Mouse (Mus musculus) gastrocnemius, adult 18-20 months (tissue): ENCODE data around the gene Psmc3ip. TPM values are rescaled to one million over a fixed set of nuclear protein-coding genes. Genes with fewer than 3 reads are reported as not detected.

ENCODE experiments used
- DNase-seq: peaks from one replicate; pipeline ENCODE4 v3.0.0; 2021; ENCODE audit warnings: low spot score
- total RNA-seq, 2 experiments: library from RNA; stranded (reverse); gene quantifications; 2 replicates each; pipeline ENCODE4 v1.2.3; 2021

The Psmc3ip gene
- total RNA-seq, 2 experiments from 2014 or later = 1.7 to 2.0 TPM

DNA sequence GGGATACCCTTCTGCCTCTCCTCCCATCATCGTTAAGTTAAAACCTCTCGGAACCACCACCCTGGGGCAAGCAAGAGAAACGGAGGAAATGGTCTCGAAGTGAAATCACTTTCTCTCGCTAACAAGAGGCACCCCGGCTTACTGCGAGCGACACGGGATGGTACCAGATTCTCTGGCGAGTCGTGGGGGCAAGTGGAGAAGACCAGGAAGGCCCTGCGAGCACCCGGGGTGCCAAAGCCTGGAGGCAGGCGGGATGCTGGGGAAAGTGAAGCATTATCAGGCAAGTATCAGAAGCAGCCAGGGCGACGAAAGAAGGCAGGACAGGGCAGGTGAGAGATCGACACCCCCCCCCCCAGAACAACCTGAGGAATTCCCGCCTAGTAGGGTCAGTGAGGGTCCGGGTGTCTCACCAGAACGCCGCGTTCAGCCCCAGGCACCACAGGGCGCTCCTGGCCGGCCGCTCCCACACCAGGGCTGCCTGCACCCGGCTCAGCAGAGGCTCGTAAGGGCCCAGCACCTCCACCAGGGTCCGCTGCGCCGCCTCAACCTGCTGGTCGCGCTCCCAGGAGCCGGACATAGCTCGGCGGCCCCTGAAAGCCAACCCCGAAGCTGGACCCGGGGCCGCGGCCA is 24.0 kb upstream of the Psmc3ip start:
- no peak for DNase-seq

DNA sequence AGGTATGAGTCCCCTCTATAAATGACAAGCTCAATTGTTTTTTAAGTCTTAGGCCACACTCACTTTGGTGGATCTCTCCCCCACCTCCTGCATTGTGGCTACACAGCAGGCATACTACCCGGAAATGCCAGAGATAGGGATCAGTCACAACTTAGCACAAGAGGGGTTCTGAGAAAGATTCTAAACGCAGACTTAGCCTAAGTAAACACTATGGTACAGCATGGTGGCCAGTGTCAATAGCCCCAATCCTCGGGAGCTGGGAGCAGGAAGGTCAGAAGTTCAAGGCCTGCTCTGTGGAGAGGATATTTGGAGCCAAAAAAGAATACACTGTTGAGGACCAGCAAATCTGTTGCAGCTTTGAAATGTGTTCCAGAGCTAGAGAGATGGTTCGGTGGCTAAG is 22.9 kb upstream of the Psmc3ip start:
- no peak for DNase-seq

DNA sequence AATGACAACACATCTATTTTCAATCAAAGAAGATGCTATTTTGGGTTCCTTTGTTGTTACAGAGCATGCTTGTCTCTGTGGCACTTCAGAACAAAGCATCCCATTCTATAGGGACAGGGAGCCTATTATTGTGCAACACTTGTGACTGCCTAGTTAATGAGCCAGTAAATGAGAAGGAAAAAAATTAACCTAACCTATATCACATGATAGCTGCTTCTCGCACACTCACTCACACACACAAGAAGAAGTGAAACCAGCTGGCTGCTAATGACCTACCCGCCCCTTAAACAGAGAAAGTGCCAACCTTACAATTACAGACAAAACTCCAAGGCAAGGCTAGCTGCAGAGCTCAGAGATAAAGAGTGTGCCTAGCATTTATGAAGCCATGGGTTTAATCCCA is 20.3 kb upstream of the Psmc3ip start:
- no peak for DNase-seq

DNA sequence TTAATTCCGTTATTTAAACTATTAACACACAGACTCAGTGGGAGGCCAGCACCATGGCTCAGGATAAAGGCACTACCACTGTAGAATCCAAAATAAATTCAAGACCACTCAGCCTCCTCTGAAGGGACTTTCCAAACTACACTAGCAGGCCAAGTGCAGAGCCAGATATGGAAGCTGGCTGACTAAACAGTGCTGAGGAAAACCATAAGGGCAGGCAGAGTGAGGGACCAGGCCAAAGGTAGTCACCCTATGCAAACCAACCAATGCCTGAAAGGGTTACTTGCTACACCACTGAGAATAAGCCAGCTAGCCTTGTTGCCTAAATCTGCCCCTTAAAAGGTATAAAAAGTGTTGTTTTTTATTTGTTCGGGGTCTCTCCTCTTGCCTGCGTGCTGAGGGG is 16.9 kb upstream of the Psmc3ip start:
- no peak for DNase-seq

DNA sequence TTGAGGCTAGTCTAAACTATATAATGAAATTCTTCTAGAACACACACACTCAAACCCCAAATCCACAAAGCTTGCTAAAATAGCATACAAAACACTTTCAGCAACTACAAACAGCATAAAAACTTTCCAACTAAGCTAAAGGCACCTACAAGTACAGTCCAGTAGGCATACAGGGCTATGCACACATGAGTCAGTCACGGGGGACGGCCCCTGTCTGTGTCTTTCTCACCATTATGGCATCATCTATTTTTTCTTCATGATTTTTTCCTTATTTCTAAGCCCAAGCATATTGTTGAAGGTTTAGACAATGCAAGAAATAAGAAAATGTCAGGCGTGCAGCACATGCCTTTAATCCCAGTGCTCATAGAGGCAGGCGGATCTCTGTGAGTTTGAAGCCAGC is 15.9 kb upstream of the Psmc3ip start:
- DNase-seq = no peak

DNA sequence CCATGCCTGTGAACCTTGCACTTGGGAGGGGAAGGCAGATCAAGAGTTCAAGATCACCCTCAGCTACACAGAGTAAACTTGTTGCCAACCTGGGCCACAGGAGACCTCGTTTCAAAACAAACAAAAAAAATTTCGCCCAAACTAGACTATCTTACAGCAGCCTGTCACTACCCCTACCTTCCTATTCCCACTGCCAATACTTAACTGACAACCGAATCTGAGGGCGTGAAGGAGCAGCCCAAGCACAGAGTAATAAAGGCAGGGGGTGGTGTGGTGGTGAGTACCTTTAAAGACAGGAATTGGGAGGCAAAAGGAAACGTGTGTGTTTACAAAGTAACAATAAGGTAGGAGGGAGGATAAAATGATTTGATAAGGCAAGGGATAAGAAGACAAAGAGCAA is 15.5 kb upstream of the Psmc3ip start:
- no peak for DNase-seq

DNA sequence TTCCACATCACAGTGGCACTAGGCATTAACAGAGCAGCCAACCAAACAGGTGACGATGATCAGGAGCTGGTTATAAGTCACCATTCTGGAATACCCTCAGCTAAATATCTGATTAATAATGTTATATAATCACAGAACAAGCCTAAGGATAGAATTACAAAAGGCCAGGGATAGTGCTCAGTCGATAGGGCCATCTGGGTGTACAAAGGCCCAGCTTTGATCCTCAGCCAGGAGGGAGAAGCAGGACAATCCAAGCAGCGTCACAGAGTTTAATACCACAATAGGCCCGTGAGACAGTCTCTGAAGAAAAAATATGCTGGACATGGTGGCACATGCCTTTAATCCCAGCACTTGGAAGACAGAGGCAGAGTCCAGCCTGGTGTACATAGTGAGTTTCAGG is 14.1 kb upstream of the Psmc3ip start:
- DNase-seq = no peak

DNA sequence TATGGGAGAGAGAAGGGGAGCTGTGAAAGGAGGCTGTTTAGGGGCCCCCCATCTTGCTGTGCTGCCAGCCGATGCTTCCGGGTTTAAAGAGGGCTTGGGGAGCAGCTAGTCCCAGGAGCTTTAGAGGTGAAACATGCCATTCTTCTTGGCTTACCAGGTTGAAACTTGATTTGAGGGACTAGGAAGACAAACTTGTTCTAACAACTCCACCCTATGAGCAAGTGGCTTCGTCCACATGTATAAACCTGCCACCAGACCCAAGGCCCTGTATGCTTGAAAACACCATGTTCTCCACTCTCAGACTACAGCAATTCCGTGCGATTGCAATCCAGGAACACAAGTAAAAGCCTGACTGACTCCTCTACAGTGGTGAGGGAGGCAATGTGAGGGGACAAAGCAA is 7.8 kb upstream of the Psmc3ip start:
- no peak for DNase-seq

DNA sequence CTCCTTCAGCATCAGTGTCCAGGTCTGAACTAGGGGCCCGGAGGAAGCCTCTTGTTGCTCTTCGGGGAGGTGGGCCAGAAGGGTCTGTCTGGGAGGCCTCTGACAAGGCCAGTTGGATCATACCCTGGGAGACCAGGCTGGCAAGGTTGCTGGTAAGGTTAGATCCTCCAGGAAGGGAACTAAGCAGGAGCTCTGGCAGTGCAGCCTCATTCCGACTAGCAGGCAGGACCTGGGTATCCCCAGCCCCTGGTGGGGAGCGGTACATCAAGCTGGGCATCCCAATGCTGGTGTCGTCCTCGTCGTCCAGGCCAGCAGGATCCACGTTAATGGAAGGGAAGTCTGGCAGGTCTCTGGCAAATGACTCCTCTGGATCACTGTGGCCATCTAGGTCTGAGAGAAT is 3.0 kb upstream of the Psmc3ip start:
- DNase-seq = no peak

DNA sequence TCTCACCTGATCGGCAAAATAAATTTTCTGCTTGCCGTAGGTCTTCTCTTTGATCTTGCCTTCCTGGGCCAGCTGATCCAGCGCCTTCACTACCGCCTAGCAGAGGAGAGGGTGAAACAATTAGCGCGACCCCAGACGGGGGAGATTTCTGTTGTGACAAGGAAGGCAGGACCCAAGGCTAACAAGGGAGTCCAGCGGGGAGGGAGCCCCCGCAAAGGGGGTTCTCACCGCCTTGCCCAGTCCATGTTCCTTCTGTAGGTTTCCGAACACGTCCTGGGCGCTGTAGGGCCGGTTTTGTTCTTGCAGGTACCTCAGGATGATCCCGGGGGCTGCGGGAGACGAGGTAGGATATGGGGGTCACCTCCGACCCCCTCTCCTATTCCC is 314 bp downstream of the Psmc3ip start:
- DNase-seq = no peak

DNA sequence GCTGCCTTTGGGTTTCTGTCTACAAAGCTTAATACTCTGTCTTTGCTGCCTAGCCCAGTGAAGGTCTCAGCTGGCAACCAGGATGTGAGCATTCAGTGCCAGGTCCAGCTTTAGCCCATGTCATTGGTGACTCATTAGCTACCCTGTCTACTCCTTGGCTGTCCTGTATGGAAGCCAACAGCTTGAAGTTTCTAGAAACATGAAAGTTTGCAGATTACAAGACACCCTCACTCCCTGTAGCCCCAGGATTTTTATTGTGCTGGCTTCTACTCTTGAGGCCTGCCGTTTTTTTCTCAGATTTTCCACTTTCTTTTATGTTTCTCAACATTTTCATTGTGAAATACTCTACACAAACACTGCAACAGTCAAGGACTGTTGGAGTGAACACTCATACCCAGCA is 5.3 kb downstream of the Psmc3ip start:
- no peak for DNase-seq

DNA sequence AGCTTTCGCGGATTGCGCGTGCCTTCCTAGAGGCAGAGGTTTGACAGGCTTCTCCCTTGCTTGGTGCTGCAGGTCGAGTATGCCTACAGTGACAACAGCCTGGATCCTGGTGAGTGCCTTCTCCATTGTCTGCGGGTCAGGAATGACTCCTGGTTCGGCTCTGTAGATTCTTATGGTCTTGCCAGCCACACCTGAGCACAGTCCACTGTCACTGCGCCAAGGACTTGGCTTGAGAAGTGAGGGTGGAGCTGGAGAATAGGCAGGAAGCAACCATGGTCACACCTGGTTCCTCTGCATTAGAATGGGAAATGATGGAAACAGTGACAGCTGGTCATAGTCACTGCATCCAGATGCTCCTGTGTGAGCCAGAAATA is 7.6 kb downstream of the Psmc3ip start:
- no peak for DNase-seq

DNA sequence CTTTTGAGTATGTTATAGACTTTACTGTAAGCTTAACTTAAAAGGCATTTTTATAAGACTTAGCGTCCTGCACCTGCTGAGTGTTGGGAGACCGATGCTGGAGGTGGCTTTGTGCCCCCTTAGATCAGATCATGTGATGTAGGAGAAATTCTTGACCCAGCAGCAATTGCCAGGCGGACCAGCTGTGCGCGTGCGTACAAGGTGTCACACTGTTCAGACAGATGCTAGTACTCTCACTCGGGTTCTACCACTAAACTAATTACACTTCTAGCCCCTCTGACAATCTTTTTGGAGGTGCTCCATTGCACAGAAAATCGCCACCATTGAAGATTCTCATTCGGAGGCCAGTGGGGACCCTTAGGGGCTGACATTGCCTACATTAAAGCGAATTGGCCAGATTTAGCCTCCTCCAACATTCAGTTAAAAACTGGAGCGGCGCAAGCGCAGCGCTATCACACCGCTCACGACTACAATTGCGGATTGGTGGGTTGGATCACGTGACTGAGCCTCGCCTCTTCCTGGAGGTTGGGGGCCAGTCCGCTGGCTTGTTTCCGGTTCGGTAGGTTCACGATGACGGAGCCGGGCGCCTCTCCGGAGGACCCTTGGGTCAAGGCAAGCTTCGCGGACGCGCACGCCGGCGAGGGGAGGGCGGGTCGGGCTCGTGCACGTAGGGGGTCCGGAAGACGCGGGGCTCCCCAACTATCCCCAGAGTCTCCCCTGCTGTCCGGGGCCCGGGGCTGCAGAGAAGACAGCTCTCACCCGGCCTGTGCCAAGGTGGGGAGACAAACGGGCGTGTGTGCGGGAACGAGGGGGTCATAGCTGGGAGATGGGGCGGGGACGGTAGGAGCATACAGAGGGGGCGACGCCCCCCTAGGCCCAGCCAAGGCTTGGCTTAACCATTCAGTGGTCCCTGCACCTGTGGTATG is 8.2 kb downstream of the Psmc3ip start, which contains the start of gene Mlx:
Mlx (plus strand) TSS at position 522 of the 926 bp plus-strand sequence.
- peak; percentile 90 for DNase-seq

DNA sequence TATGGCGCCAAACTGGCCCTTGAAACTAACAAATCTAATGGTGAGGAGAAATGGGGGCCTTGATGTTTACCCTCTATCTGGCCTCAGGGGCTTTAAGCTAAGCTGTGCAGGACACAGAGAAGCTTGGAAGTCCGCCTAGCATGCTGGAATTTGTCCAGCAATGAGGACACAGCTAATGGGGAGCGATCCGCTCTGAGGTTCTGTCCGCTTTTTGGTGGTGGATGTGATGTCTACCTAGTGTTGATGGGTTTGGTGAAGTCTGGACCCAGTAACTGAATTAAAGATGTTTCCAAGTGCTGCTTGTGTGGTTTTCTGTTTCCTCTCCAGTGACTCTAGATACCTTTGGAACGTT is 8.9 kb downstream of the Psmc3ip start:
- no peak for DNase-seq

DNA sequence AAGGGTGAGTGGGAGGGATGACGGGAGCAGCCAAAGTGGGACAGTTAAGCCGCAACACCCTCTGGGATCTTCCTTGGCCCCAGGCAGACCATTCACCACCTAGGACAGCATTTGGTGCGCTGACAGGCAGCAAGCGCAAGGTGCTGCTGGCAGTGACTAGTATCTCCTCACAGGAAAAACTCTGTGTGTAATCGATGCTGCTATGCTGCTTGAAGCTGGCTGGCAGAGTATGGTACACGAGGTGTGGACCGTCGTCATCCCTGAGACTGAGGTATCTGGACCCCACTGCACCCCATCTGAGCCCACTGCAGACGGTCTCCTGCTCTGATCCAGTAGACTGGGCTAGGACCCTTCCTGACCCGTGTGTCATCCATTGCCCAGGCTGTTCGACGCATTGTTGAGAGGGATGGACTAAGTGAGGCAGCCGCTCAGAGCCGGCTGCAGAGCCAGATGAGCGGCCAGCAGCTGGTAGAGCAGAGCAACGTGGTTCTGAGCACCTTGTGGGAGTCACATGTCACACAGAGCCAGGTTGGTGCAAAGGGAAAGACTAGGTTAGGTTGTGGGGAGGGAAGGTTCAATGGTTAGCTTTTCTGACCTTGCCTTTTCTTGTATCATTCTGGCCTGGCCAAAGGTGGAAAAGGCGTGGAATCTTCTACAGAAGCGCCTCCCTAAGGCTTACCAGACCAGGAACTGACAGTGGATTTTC is 9.5 kb downstream of the Psmc3ip start:
- no peak for DNase-seq

DNA sequence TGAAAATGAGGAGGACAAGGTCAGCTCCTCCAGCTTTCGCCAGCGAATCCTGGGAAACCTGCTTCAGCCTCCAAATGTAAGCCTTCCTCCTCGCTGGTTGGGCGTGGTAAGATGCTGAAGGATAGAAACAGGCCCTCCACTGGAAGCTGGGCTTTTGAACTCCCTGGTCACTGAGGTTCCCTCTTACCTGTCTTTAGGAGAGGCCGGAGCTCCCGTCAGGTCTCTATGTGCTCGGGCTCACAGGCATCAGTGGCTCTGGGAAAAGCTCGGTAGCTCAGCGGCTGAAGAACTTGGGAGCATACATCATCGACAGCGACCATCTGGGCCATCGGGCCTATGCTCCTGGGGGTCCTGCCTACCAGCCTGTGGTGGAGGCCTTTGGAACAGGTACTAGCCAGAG is 10.4 kb downstream of the Psmc3ip start:
- no peak for DNase-seq

DNA sequence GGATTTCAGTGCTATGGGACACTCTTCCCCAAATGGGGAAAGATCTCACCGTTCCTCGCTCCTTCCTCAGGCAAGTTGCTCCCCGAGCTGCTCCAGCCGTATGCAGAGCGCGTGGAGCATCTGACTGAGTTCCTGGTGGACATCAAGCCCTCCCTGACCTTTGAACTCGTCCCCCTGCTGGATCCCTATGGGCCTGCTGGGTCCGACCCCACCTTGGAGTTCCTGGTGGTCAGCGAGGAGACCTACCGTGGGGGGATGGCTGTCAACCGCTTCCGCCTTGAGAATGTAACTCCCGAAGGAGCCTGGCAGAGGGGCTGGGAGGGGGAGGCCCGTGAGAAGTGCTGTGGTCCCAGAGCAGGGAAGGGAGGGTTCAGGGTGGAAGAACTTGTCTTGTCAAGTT is 11.0 kb downstream of the Psmc3ip start:
- DNase-seq = no peak

DNA sequence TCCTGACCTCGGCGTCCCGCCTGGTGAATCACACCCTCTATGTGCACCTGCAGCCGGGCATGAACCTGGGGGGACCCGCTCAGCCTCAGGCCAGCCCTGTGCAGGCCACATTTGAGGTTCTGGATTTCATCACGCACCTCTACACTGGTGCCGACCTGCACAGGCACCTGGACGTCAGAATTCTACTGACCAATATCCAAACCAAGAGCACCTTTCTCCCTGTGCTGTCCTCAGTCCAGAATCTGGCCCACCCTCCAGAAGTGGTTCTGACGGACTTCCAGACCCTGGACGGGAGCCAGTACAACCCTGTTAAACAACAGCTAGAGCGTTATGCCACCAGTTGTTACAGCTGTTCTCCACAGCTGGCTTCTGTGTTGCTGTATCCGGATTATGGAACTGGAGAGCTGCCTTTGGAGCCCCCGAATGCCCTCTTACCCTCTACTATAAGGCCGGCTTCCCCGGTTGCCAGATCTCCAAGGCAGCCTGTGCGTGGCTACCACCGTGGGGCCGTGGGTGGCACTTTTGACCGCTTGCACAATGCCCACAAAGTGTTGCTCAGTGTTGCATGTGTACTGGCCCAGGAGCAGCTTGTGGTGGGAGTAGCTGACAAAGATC is 12.0 kb downstream of the Psmc3ip start:
- no peak for DNase-seq

DNA sequence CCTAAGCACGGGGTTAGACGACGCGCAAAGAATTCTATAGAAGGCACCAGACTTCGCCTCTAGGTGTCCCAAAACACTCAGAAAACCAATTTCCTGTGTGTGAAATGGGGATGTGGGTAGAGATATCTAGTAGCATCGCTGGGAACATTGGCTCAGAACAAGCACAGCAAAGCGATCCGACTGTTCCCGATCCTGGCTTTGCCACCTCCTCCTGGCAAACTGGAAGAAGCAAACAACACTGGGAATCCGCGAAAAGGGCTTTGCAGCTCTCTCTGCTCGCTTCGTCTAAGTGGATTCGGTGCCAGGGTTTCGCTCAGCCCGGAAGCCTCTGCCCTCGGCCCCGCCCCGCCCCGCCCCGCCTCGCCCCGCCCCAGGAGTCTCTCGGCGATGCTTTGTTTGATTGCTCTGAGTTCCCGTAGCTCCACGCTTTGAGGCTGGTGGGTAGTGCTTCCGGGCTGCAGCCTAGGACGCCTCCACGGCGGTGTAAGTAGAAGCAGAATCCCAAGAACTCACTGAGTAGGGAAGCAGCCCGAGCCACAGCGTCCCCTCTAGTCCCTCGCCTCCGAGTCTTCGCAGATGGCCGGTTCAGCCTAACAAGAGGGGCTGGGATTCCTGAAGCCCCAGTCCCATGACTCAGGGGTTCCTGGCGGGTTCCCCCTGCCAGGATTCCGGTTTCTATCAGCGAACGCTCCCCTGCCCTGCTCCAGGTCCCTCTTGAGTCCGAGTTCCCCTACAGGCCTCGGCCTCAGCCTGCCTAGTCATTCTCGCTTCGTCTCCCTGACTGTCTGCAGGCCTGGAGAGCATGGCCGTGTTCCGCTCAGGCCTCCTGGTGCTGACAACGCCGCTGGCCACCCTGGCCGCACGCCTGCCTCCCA is 12.8 kb downstream of the Psmc3ip start, which contains the start of gene Coasy:
Coasy (plus strand) TSS at position 358 of the 875 bp plus-strand sequence.
- DNase-seq = peak; percentile 81

DNA sequence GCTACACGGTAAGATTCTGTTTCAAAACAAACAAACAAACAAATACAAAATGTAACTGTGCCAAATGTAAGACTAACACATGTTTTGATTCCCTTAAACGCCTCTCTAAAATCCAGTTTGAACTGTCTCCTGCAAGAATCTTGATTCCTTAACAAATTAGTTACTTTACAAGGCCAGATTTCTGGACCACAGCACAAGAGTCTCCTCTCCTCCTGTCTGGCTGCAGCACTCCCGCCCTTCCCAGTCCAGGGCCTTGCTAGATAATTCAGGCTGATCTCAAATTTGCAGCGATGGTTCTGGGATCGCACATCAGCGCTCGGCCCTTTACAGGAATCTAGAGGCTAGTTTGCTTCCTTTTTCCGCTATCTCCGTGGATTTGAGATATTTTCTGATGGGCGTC is 13.6 kb downstream of the Psmc3ip start:
- DNase-seq = no peak

DNA sequence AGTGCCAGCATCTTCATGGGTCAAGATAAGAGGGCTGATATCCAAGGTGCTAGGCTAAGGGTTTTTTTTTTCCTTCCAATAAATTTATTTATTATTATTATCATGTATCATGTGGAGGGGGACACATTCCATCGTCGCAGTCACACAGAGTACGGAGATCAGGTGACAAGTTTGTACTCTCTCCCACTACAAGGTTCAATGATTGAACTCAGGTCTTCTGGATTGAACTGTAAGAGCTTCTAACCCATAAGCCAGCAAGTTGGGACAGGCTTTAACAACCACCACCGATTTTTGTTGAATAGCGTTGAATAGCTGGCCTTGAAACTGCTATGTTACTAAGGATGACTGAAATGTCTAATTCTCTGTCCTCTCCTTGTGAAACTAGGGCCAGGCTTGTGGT is 14.8 kb downstream of the Psmc3ip start:
- DNase-seq = no peak
